Mouse (Mus musculus): ENCODE results near the gene Prrt1. TPM values are rescaled to one million over a fixed set of nuclear protein-coding genes. Genes with fewer than 3 reads are reported as not detected.

Prrt1 gene
- polyA plus RNA-seq (2015; fragmentation: Nextera tagmentation; extraction: Ambion mirVana): 0.46 and 0.60 TPM in 2 replicates

- Histone ChIP-seq H3K4me1 (peaks cover 61% of the 10 kb centered on the region), H3K4me2 (peak within 1 kb of the TSS; percentile 90), H3K4me3 (peak within 1 kb of the TSS; percentile 78), H3K36me3 (peaks cover 10% of the 10 kb centered on the region), H3K9ac (peak within 1 kb of the TSS; percentile 65; the same call in 1 of the 2 replicates), H3K9me3 (no peaks in the 10 kb centered on the region), H3K27ac (peak within 1 kb of the TSS; percentile 96), H3K27me3 (peaks cover 33% of the 10 kb centered on the region)
- no peak for ATAC-seq (ENCODE audit: insufficient number of reproducible peaks, low FRiP score, low TSS enrichment, low read depth)
- 4% methylated on average over 16 of the region's 16 CpGs for WGBS
Measured at GRCm38 (mm10) chr17:34629221-34629751, at the start of gene Prrt1. Prrt1 (plus strand) TSS chr17:34629533.

- H3K4me3 ChIP-seq: no peak overlapping the region
- no peaks in the 10 kb centered on the region for H3K36me3 ChIP-seq
- no peaks in the 10 kb centered on the region for H3K9me3 ChIP-seq
- ATAC-seq (ENCODE audit: insufficient number of reproducible peaks, low FRiP score, low TSS enrichment, low read depth): no peak
- H3K9ac ChIP-seq: no peak overlapping the region
- H3K4me1 ChIP-seq: peaks cover 15% of the 10 kb centered on the region
- no peak overlapping the region for H3K4me2 ChIP-seq
- 80% methylated on average over 12 of the region's 12 CpGs for WGBS
- H3K27me3 ChIP-seq: no peaks in the 10 kb centered on the region
- no peak overlapping the region for H3K27ac ChIP-seq
Measured at GRCm38 (mm10) chr17:34582528-34582927, 46.8 kb upstream of the Prrt1 start.

- no peak for ATAC-seq (ENCODE audit: insufficient number of reproducible peaks, low FRiP score, low TSS enrichment, low read depth)
- no peaks in the 10 kb centered on the region for H3K27me3 ChIP-seq
- H3K36me3 ChIP-seq: no peaks in the 10 kb centered on the region
- H3K4me2 ChIP-seq: no peak overlapping the region
- H3K27ac ChIP-seq: no peak overlapping the region
- H3K4me3 ChIP-seq: no peak overlapping the region
- no peaks in the 10 kb centered on the region for H3K9me3 ChIP-seq
- 59% methylated on average over 7 of the region's 7 CpGs for WGBS
- H3K9ac ChIP-seq: no peak overlapping the region
- peaks cover 21% of the 10 kb centered on the region for H3K4me1 ChIP-seq
Measured at GRCm38 (mm10) chr17:34583397-34583796, 45.9 kb upstream of the Prrt1 start.

- Histone ChIP-seq H3K4me1 (peaks cover 25% of the 10 kb centered on the region), H3K9me3 (no peaks in the 10 kb centered on the region), H3K4me3 (no peak overlapping the region), H3K9ac (no peak overlapping the region), H3K36me3 (no peaks in the 10 kb centered on the region), H3K27ac (no peak overlapping the region), H3K4me2 (no peak overlapping the region), H3K27me3 (no peaks in the 10 kb centered on the region)
- 93% methylated on average over 8 of the region's 8 CpGs for WGBS
- no peak for ATAC-seq (ENCODE audit: insufficient number of reproducible peaks, low FRiP score, low TSS enrichment, low read depth)
Measured at GRCm38 (mm10) chr17:34583819-34584218, 45.5 kb upstream of the Prrt1 start.

GRCm38 (mm10) chr17:34585121-34585520 is 44.2 kb upstream of the Prrt1 start:
- Histone ChIP-seq H3K9ac (no peak overlapping the region), H3K9me3 (no peaks in the 10 kb centered on the region), H3K4me3 (no peak overlapping the region), H3K4me2 (no peak overlapping the region), H3K27me3 (no peaks in the 10 kb centered on the region), H3K36me3 (no peaks in the 10 kb centered on the region), H3K27ac (no peak overlapping the region), H3K4me1 (peaks cover 38% of the 10 kb centered on the region)
- no peak for ATAC-seq (ENCODE audit: insufficient number of reproducible peaks, low FRiP score, low TSS enrichment, low read depth)
- WGBS: 87% methylated on average over 8 of the region's 8 CpGs

GRCm38 (mm10) chr17:34585877-34586771 is 43.2 kb upstream of the Prrt1 start:
- Histone ChIP-seq H3K27me3 (no peaks in the 10 kb centered on the region), H3K9ac (peak overlapping the region; percentile 71), H3K4me3 (peak overlapping the region; percentile 86), H3K4me2 (peak overlapping the region; percentile 93), H3K36me3 (no peaks in the 10 kb centered on the region), H3K4me1 (peaks cover 47% of the 10 kb centered on the region), H3K27ac (peak overlapping the region; percentile 98), H3K9me3 (no peaks in the 10 kb centered on the region)
- WGBS: 27% methylated on average over 32 of the region's 32 CpGs
- ATAC-seq (ENCODE audit: insufficient number of reproducible peaks, low FRiP score, low TSS enrichment, low read depth): no peak

GRCm38 (mm10) chr17:34586796-34587422 is 42.4 kb upstream of the Prrt1 start:
- peak overlapping the region; percentile 93 for H3K4me2 ChIP-seq
- ATAC-seq (ENCODE audit: insufficient number of reproducible peaks, low FRiP score, low TSS enrichment, low read depth): peak; percentile 83
- H3K36me3 ChIP-seq: no peaks in the 10 kb centered on the region
- no peaks in the 10 kb centered on the region for H3K9me3 ChIP-seq
- under 1% methylated on average over 38 of the region's 38 CpGs for WGBS
- peak overlapping the region; percentile 71 for H3K9ac ChIP-seq
- H3K4me1 ChIP-seq: peaks cover 53% of the 10 kb centered on the region
- peak overlapping the region; percentile 86 for H3K4me3 ChIP-seq
- peak overlapping the region; percentile 98 for H3K27ac ChIP-seq
- no peaks in the 10 kb centered on the region for H3K27me3 ChIP-seq

GRCm38 (mm10) chr17:34587423-34587811 is 41.9 kb upstream of the Prrt1 start:
- under 1% methylated on average over 46 of the region's 50 CpGs for WGBS
- peak overlapping the region; percentile 94 for H3K9ac ChIP-seq
- H3K4me2 ChIP-seq: peak overlapping the region; percentile 93
- H3K27me3 ChIP-seq: no peaks in the 10 kb centered on the region
- peaks cover 53% of the 10 kb centered on the region for H3K4me1 ChIP-seq
- H3K36me3 ChIP-seq: no peaks in the 10 kb centered on the region
- H3K9me3 ChIP-seq: no peaks in the 10 kb centered on the region
- peak overlapping the region; percentile 86 for H3K4me3 ChIP-seq
- peak; percentile 84 for ATAC-seq (ENCODE audit: insufficient number of reproducible peaks, low FRiP score, low TSS enrichment, low read depth)
- H3K27ac ChIP-seq: peak overlapping the region; percentile 98

- Histone ChIP-seq H3K9ac (peak overlapping the region; percentile 94), H3K36me3 (no peaks in the 10 kb centered on the region), H3K4me1 (peaks cover 53% of the 10 kb centered on the region), H3K4me2 (peak overlapping the region; percentile 93), H3K27ac (peak overlapping the region; percentile 98), H3K27me3 (no peaks in the 10 kb centered on the region), H3K9me3 (no peaks in the 10 kb centered on the region), H3K4me3 (peak overlapping the region; percentile 86)
- WGBS: 5% methylated on average over 19 of the region's 19 CpGs
- no peak for ATAC-seq (ENCODE audit: insufficient number of reproducible peaks, low FRiP score, low TSS enrichment, low read depth)
Measured at GRCm38 (mm10) chr17:34587814-34588213, 41.5 kb upstream of the Prrt1 start.

- no peaks in the 10 kb centered on the region for H3K9me3 ChIP-seq
- peak overlapping the region; percentile 35; the same call in 1 of the 2 replicates for H3K27ac ChIP-seq
- no peaks in the 10 kb centered on the region for H3K27me3 ChIP-seq
- WGBS: 68% methylated on average over 3 of the region's 3 CpGs
- no peak overlapping the region for H3K4me3 ChIP-seq
- no peaks in the 10 kb centered on the region for H3K36me3 ChIP-seq
- H3K4me1 ChIP-seq: peaks cover 55% of the 10 kb centered on the region
- no peak for ATAC-seq (ENCODE audit: insufficient number of reproducible peaks, low FRiP score, low TSS enrichment, low read depth)
- H3K9ac ChIP-seq: no peak overlapping the region
- H3K4me2 ChIP-seq: no peak overlapping the region
Measured at GRCm38 (mm10) chr17:34588767-34589166, 40.6 kb upstream of the Prrt1 start.

GRCm38 (mm10) chr17:34589206-34589605 is 40.1 kb upstream of the Prrt1 start:
- Histone ChIP-seq H3K36me3 (no peaks in the 10 kb centered on the region), H3K9me3 (no peaks in the 10 kb centered on the region), H3K27ac (no peak overlapping the region), H3K9ac (no peak overlapping the region), H3K4me2 (peak overlapping the region; percentile 17; the same call in 1 of the 2 replicates), H3K4me1 (peaks cover 59% of the 10 kb centered on the region), H3K27me3 (no peaks in the 10 kb centered on the region), H3K4me3 (no peak overlapping the region)
- no peak for ATAC-seq (ENCODE audit: insufficient number of reproducible peaks, low FRiP score, low TSS enrichment, low read depth)
- 34% methylated on average over 7 of the region's 7 CpGs for WGBS

- Histone ChIP-seq H3K27ac (peak within 1 kb of the TSS; percentile 98), H3K9ac (no peak within 1 kb of the TSS), H3K36me3 (peaks cover 4% of the 10 kb centered on the region), H3K27me3 (no peaks in the 10 kb centered on the region), H3K4me1 (peaks cover 64% of the 10 kb centered on the region), H3K4me3 (0 out of 2 replicates have a peak within 1 kb of the TSS, but pooled peaks have one; percentile 5), H3K9me3 (no peaks in the 10 kb centered on the region), H3K4me2 (peak within 1 kb of the TSS; percentile 24)
- no peak for ATAC-seq (ENCODE audit: insufficient number of reproducible peaks, low FRiP score, low TSS enrichment, low read depth)
- 23% methylated on average over 7 of the region's 7 CpGs for WGBS
Measured at GRCm38 (mm10) chr17:34589681-34590101, 39.6 kb upstream of the Prrt1 start, which contains the start of gene Gpsm3. Gpsm3 (plus strand) TSS chr17:34589806.

Data from limb, embryonic 15.5 days (tissue).